Mouse (Mus musculus) thymus, adult 2 months (tissue): Measurements from ENCODE around the gene Maml2.

Experiments
- CTCF ChIP-seq: fragments of 200-500 bp; IDR thresholded peaks from 2 replicates; pipeline ENCODE4 v1.5.1; 2012; ENCODE audit warnings: mild to moderate bottlenecking, control low read depth, low read length, moderate library complexity, borderline replicate concordance; ENCODE audit not compliant: control insufficient read depth, poor library complexity, insufficient read depth; ENCODE audit errors: extremely low read depth
- POLR2A ChIP-seq: fragments of 200-500 bp; IDR thresholded peaks from 2 replicates; pipeline ENCODE4 v1.6.1; 2012; ENCODE audit warnings: mild to moderate bottlenecking, low read length, control low read depth, moderate library complexity; ENCODE audit not compliant: control insufficient read depth, poor library complexity, insufficient read depth; ENCODE audit errors: extremely low read depth

DNA sequence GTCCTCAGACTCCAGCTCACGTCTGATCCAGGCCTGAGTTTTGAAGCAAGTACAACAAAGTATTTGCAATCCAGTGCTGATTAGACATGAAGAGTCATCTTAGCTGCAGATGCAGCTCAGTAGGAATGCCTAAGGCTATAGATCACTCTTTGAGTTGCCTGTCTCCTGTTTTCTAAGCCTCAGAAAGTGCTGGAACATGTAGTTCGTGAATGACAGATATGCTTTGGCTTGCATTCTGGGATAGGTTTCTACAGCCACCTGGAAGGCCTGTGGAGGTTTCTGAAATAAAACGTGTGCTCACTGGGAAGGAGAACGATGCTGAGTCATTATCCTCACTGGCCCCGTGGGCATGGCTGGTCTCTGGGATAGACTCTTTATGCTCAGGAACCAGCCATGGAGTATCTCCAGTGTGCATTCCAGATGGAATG, 16.8 kb downstream of the Maml2 start:
- TF ChIP-seq CTCF: no peak
- no peak for TF ChIP-seq POLR2A
